Mouse (Mus musculus) thymus, adult 18-20 months (tissue): ENCODE measurements around the gene Hist1h1t.
"Not testable (repeated sequence)": the region's sequence is repeated elsewhere in the genome, so short reads cannot be mapped to it uniquely, and the experiment has no call there.

ENCODE experiments used
- DNase-seq, 2 experiments: peaks; one replicate each; pipeline ENCODE4 v3.0.0; 2022; ENCODE audit warnings: mixed read lengths in 2 of 2

Hist1h1t gene

DNA sequence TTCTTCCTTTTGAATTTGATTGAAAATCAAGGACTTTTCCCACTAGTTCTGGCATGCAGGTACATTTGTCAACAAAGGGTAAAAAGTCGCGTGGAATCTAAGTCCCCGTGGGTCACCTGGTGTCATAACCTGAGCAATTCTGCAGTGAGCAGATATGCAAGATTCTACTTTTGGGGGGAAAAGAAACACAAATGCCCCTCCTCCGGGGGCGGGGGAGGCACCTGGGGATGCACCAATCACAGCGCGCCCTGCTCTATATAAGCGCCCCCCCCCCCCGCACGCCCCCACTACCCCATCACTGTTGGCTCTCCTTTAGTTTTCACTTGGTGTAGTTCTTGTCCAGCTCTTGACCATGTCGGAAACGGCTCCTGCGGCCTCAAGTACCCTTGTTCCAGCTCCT lies at the start of gene Hist1h1t:
Gene Hist1h1t (plus strand): TSS at position 301 of the 400 bp plus-strand sequence.
- no peak for DNase-seq

DNA sequence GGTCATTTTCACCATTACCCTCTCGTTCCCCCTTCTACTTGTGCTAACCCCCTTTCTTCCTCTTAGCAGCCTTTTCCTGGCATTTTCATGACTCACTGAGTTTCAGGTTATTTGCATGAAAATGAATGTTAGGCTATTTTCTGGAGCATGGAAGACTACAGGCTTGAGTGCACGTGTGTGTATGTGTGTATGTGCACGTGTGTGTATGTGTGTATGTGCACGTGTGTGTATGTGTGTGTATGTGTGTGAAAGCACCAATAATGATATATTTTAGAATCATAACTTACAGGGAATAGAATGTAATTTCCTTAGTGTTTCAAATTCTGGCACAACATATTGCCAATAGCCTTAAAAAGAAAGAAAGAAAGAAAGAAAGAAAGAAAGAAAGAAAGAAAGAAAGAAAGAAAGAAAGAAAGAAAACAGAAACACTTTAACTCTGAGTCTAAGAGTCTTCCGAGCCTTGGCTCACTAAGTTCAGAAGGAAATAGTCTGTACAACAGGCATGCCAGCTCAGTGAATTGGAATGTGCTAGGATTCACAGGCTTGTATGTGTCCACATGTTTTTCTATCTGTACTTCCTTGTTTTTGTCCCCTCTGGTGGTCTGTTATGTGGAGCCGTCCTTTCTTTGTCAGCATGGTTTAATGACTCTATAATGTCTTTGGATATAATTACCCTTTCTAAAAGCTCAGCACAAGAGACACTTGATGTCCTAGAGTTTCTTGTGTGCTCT lies 35.8 kb upstream of the Hist1h1t start:
- no peak for DNase-seq

DNA sequence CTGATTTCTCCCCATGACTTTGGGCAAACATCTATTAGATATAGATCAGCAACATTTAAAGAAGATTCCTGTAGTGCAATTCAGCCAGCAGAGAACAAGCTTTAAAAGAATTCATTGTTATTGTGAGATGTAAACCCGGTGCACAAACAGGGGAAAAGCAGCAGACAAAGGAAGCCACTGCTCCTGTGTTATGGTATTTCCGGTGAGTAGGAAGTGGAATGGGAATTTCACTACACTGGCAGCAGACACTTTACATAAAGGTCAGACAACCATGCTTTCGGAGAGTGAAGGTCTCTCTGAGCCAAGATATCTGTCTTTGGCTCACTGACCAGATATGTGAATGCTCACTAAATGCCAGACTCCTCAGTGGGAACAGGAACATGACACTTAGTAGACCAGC lies 33.1 kb upstream of the Hist1h1t start:
- no peak for DNase-seq

DNA sequence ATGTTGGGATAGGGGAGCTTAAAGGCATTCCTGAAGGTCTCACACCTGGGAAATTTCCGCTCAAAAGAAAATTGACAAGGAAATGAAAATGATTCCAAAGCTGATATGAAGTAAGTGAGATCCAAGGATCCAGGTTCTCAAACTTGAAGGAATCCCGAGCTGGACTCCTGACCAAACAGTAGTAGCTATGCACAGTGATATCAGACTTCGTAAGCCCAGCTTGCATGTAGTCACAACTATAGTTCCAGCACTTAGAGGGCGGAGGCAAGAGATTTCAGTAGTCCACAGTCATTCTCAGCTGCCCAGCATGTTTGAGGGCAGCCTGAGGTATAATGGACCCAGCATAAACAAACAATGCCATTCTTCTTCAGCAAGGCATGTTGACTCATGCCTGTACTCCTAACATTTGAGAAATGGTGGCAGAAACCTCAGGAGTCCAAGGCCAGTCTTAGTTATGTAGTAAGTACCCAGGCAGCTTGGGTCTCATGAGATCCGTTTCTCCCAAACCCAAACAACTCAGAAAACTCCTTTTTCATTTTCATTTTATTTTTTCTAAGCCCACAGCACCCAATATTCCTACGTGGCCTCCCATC lies 13.5 kb upstream of the Hist1h1t start:
- DNase-seq = no peak

DNA sequence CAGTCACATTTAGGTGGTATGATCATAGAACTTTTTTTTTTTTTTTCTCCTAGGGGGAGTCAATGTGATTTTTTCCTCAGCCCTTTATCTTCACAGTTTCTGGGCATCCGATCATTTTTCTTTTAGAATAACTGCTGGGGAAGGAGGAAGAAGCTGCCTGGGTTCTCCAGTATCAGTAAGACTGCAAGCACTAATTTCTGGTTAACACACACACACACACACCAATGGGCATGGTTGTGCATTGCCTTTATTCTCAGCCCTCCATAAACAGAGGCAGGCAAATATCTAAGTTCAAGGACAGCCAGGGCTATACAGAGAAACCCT lies 13.0 kb upstream of the Hist1h1t start:
- no peak for DNase-seq

DNA sequence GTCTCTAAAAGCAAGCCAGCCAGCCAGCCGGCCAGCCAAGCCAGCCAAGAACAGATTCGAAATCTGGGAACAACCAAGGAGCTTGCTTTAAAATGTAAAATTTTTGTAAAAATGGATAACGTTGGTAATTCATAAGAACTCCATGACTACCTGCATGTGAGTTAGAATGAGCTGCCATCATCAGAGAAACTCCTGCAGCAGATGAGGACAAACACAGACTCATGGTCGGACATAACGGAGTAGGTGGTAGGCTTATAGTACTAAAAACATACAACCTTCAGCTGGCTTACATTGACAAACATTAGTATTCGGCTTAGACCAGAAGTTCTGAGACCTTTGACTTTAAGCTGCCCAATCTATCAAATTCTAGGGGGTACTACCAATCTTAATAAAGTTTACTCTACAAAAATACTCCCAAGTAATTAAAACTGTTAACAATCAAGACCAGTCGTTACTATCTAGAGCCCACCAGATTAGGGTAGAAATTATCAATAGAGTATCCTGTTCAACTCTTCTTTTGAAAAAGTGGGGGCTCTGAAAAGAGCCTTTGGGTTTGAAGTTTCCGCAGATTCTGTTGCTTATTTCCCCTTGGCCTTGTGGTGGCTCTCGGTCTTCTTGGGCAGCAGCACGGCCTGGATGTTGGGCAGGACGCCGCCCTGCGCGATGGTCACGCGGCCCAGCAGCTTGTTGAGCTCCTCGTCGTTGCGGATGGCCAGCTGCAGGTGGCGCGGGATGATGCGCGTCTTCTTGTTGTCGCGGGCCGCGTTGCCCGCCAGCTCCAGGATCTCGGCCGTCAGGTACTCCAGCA lies 12.5 kb upstream of the Hist1h1t start:
- not testable (repeated sequence) for DNase-seq

DNA sequence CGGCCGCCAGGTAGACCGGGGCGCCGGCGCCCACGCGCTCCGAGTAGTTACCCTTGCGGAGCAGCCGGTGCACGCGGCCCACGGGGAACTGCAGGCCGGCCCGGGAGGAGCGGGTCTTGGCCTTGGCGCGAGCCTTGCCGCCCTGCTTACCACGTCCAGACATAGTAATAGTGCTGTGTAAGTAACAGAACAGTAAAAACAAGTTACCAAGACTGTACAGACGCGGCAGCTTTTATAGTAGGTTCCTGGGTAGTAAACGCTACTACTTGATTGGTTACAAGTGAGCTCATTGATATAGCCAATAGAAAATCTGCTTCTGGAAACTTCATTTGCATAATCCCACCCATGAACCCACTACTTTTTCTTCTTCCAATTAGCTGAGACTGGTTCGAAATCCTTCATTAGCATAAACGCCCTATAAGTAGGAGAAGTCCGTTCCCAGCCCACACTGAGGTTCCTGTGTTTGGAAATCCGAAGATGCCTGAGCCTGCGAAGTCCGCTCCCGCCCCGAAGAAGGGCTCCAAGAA lies 11.8 kb upstream of the Hist1h1t start, which contains the start of the genes Hist1h2ac and Hist1h2bc:
Gene Hist1h2ac (minus strand): TSS at position 194 of the 527 bp plus-strand sequence.
Gene Hist1h2bc (plus strand): TSS at position 445 of the 527 bp plus-strand sequence.
- peak; percentile 69 to 81 for DNase-seq

DNA sequence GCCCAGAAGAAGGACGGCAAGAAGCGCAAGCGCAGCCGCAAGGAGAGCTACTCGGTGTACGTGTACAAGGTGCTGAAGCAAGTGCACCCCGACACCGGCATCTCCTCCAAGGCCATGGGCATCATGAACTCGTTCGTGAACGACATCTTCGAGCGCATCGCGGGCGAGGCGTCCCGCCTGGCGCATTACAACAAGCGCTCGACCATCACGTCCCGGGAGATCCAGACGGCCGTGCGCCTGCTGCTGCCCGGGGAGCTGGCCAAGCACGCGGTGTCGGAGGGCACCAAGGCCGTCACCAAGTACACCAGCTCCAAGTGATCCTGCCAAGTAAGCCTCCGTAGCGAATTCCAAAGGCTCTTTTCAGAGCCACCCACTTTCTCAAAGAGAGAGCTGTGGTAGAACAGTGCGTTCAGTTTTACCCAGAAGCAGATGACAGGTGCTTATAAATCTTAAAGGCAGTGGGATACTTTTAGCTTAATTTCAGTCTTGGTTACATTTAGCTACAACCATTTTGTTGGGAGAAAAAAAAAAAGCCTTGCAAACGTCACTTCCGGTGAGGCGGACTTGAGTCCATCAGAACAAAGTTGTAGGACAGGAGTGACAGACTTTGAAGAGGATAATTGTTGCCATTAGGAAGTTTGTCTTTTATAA lies 11.2 kb upstream of the Hist1h1t start:
- DNase-seq = peak in 1 of 2 experiments; percentile 23

DNA sequence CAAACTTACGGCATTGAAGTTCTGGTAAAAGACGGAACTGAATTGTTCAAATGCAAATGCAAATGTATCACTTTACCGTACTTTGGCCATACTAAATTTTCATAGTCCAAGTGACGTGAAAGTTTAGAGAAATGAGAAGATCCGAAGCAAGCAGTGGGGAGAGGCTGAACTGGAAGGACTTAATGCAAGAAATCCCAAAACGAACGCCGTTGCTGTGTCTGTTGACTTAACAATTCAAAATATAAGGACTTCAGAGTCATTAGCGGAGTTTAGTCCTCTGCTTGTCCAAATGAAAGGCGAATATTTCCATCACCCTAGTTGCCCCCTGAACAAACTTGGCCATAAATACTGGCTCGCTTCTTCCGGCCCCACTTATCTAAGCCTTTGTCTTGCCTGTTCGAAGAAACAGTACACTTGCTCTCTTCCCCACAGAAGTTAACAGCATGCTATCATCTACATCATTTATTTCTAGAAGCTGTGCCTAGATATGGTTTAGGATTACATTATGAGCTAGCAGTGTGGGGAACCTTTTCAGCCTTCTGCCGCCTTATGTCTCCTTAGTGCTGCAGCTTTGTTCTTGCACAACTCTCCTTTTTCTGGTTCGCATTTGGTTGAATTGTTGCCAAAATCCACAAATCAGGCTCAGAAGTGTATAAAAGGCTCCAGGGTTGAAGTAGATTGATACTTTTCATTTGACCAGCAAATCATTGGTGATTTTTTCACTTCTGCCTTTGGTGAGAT lies 10.3 kb upstream of the Hist1h1t start:
- DNase-seq = no peak

DNA sequence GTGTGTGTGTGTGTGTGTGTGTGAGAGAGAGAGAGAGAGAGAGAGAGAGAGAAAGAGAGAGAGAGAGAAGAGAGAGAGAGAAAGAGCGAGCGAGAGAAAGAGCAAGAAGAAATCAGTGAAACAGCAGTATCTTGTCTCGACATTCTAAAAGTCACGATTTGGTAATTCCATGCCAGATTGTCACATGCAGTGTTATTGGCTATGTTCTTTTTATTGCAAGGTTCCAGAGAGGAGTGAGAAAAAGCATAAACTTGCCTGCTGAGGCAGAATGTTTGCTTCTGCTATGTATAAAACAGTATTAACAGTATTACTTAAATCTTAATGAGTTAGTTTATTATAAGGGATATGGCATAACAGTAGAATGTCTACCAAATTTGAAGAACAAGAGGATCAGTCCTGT lies 9.6 kb upstream of the Hist1h1t start:
- no peak for DNase-seq

DNA sequence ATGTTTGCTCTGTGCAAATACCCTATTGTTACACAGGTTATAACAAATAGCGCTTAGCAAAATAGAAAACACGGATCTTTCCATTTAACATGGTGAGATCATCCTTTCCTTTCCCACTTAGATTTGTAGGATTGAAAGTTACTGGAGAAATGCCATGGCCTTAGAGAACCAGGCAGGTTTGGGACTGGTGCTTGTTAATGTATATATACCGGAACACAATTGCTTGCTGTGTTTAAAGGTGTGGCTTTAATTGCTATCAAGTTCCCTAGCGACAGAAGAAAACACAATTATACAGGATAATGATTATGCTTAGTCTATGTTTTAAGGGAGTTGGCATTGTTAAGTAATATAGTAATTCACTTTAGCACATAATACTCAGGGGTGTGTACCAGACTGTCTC lies 8.4 kb upstream of the Hist1h1t start:
- DNase-seq = no peak

DNA sequence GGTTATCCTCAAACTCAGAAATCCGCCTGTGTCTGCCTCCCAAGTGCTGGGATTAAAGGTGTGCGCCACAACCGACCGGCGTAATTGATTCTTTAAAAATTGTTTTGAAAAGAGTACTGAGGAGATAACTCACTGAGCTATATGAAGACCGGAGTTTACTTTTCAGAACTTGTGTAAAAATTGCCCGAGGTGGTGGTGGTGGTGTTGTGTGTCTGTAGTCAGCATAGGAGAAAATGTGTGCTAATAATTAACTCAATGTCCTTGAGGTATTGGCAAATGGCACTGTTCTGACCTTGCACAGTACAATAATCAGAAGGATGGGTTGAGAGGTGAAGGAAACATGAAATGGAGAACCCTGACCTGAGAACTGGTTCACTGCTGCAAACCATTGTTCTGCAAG lies 7.7 kb upstream of the Hist1h1t start:
- DNase-seq = no peak

DNA sequence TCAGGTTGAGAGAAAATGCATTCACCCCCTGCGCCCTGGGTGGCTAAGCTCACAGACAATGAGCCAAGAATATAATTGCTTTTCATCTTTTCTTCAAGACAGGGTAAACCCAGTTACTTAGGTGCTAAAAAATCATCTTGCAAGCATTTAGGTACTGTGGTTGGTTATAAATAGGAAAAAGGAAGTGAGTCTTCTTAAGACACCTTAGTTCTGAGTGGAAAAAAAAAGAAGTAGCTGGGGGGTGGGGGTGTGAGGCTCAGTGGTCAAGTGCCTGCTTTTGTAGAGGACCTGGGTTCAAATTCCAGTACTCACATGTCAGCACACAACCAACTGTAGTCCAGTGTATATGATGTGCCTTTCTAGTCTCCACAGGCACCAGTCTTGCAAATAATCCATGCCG lies 6.7 kb upstream of the Hist1h1t start:
- DNase-seq = no peak

DNA sequence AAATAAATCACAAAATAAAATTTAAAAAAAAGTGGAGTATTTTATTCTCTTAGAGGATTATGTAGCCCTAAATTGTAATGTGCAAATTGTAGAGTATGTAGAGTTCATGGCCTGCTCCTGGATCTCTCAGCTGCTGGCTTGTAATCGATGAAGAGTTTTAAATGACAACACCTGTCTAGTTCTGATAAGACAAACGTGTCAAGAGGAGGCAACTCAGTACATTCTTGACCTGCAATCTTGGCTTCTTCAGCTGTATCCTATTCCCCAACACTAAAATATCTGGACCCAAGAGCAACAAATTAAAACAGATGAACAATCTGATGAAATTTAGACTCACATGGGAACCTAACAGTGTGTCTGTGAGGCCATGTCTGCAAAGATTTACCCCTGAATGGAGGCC lies 6.2 kb upstream of the Hist1h1t start:
- DNase-seq = no peak

DNA sequence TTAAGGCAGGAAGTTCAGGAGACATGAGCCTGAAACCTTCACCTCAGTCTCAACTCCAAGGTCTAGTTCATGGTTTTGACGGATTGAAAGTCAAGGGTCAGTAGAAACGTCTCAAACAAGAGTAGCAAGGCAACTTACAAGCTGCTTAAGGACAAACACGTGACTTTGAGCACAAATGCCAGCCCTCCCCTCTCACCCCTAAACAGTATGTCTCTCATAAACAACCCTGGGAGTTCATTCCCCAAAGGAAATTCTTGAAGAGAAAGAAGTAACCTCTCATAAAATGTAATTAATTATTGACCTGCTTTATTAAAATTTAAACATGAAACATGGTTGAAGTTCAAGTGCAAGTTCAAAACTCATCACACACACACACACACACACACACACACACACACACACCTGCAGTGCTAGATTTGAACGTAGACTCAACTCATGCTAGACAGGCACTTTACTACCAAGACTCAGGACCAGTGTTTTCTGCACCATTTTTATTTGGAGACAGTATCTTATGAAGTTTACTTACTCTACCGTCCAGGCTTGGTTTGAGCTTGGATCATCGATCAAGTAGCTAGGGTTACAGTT lies 1.7 kb upstream of the Hist1h1t start:
- no peak for DNase-seq

DNA sequence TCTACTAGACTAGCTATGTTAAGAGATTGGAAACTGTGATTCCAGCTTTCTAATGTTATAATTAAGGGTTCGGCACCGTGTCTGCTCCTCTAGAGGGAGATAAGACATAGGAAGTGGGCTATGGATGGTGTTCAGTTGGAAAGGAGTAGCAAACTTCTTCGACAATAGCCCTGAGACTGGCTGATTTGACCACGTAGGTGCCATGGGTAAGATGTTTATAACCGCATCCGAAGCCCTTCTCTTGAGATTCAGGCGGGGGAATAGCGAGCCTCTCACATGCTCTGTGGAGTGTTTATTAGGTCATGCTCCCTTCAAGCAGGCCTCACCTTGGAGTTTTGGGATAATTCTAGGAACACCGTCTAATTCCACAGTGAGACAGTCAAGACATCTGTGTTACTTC lies 658 bp upstream of the Hist1h1t start:
- no peak for DNase-seq

DNA sequence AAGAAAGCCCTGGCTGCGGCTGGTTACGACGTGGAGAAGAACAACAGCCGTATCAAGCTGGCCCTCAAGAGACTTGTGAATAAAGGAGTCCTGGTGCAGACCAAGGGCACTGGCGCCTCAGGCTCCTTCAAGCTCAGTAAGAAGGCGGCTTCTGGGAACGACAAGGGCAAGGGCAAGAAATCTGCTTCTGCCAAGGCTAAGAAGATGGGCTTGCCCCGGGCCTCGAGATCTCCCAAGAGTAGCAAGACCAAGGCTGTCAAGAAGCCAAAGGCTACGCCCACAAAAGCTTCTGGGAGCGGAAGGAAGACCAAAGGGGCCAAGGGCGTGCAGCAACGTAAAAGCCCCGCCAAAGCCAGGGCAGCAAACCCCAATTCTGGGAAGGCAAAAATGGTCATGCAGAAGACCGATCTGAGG lies 454 bp downstream of the Hist1h1t start:
- DNase-seq = no peak

DNA sequence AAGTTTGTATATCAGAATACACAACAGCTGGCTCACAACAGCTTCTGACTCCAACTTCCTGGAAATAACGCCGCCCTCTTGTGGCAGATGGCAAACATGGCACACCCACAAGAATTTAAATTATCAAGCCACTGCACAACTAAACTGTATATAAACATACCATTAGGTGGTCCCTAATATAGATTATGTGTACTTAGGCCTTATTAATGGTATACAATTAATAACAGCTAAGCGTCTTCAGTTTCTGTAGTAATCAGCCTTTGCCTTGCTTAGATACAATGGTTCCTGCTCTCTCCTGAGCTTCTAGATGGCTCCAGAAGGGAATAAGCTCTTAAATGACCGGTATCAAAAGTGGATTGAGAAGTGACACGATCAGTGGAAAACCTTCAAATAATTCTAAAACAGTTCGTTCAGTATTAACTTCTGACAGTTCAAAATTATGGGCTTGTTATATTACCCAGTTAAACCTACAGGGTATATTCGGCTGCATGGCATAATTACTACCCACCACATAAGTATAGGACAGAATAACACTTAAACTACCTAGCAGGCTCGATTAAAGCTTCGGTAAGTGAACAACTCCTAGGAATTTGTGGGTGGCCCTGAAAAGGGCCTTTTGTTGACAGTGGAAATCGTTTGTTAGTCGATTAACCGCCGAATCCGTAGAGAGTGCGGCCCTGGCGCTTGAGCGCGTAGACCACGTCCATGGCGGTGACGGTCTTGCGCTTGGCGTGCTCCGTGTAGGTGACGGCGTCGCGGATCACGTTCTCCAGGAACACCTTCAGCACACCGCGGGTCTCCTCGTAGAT lies 2.1 kb downstream of the Hist1h1t start:
- DNase-seq = peak in 1 of 2 experiments; percentile 59

DNA sequence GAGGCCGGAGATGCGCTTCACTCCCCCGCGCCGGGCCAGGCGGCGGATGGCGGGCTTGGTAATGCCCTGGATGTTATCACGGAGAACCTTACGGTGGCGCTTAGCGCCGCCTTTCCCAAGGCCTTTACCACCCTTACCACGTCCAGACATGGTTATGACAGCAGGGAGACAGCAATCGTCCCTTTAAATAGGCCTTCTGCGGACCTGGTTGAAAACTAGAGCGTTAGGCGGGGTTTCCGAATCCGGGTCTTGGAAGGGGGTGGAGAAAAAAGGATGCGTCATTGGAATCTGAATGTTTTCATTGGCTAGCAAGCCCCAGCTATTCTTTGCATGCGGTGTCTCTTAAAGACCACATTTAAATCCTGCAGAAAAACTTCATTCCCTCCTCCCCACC lies 2.7 kb downstream of the Hist1h1t start, which contains the start of gene Hist1h4c:
Gene Hist1h4c (minus strand): TSS at position 155 of the 394 bp plus-strand sequence.
- peak; percentile 95 to 99 for DNase-seq

DNA sequence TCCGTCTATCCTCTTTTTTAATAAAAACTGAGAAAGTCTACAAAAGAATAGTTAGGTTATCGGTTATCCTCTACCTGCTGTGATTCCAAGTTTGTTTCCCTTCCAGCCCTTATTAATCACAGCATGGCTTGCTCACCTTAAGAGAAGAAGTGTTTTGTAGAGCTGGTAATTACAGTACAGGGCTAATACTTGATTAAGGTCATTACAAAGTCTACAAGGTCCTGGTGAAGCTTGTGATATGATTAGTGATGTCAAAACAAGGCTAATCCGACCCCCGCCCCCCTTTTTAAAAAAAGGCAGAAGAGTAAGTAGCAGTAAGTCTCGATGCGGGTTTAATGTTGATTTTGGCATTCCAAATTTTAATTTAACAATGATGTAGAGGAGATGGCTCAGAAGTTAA lies 3.4 kb downstream of the Hist1h1t start:
- DNase-seq = no peak

DNA sequence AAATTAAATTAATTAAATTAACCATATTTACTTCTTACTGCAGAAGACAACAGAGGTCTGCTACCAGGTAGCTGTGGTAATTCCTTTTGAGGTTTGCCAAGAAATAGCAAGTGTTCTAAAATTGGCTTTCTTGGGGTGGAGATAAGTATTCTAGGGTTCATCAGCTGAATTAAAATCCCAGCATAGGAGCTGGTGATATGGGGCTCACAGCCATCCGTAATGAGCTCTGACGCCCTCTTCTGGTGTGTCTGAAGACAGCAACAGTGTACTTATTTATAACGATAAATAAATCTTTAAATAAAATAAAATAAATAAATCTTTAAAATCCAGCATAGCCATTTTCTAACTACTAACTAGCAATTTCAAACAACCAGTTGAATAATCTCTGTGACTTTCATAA lies 4.2 kb downstream of the Hist1h1t start:
- no peak for DNase-seq
